Mouse (Mus musculus): Measurements from ENCODE around the gene Btnl4.
"Not testable (repeated sequence)": the region's sequence is repeated elsewhere in the genome, so short reads cannot be mapped to it uniquely, and the experiment has no call there.

The Btnl4 gene

DNA sequence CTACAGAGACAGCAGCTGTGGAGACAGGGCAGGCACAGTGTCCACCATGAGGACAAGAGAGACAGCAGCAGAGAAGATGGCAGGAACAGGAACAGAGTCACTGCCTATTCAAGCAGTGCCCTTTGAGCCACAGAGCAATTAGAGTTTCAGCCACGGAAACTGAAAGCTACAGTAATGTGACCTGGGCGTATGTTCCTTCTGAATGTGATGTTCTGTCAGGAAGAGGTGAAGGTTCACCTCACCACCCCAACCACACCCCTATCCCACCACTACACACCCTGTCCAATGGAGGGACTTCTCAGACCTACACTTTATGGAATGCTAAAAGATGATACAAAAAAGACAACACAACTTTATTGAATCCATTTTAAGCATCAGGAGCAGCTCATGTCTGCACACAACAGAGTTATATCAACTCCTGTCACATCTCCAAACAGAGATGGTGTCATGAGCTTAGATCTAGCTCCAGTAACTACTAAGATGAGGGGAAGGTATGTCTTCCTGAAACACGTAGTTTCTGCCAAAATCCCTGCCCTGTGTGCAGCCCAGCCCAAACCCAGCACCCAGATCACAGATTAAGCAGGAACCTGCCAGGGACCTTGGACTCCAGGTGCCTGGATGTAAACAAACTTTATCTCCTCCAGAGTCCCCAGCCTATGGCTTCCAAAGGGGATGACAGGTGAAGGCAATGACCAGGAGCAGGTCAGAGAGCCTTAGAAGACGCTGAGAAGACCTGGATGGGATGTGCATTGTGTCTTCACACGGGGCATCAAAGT lies at the start of gene Btnl4:
Btnl4 (minus strand) TSS at position 81 of the 776 bp plus-strand sequence.
- DNase-seq (ENCODE audit: extremely low spot score, low read depth, low spot score) = not testable (repeated sequence)

DNA sequence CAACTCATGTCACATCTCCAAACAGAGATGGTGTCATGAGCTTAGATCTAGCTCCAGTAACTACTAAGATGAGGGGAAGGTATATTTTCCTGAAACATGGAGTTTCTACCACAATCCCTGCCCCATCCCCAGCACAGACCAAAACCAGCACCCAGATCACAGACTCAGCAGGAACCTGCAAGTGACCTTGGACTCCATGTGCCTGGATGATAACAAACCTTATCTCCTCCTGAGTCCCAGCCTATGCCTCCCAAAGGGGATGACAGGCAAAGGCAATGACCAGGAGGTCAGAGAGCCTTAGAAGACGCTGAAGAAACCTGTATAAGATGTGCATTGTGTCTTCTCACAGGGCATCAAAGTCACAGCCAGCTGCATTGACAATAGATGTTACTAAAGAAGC lies 41.9 kb upstream of the Btnl4 start:
- DNase-seq (ENCODE audit: extremely low spot score, low read depth, low spot score) = no peak

DNA sequence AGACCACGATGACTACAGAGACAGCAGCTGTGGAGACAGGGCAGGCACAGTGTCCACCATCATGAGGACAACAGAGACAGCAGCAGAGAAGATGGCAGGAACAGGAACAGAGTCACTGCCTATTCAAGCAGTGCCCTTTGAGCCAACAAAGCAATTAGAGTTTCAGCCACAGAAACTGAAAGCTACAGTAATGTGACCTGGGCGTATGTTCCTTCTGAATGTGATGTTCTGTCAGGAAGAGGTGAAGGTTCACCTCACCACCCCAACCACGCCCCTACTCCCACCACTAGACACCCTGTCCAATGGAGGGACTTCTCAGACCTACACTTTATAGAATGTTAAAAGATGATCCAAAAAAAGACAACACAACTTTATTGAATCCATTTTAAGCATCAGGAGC lies 41.5 kb upstream of the Btnl4 start:
- not testable (repeated sequence) for DNase-seq (ENCODE audit: extremely low spot score, low read depth, low spot score)

DNA sequence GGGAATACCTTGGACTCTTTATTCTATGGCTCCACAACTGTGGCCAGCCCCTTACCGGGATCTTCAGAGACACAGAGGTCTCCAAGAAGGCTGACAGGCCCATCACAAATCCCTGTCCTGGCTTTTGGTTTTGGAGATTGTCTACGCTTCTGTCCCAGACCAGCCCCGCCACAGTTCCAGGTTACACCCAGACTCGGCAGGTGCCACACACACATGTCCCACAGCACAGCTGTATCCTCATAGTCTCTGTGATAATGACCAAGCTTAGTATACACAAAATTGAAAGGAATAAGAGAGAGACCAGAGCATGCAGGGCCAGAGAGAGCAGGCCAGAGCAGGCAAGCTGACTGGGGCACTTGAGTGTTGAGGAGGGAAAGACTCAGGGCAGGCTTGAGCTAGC lies 40.7 kb upstream of the Btnl4 start:
- DNase-seq (ENCODE audit: extremely low spot score, low read depth, low spot score) = no peak

DNA sequence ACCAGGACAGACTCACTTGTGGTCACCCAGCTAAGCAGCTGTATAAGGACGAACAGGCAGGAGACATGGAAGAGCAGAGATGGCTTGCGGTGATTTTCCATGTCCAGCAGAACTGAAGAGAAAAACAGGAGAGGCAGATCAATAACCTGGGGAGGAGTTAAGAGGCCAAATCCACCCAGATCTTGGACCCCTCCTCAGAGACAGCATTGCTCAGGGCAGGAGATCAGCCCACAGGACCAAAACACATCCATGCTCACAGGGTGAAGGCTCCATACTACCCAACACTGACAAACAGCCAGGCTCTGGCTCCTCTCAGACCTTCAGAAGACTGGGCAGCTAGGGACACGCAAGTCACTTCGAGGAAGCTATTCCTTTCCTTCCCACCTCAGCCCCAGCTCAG lies 40.1 kb upstream of the Btnl4 start, which contains the start of gene Btnl6:
Btnl6 (minus strand) TSS at position 101 of the 400 bp plus-strand sequence.
- DNase-seq (ENCODE audit: extremely low spot score, low read depth, low spot score) = no peak

DNA sequence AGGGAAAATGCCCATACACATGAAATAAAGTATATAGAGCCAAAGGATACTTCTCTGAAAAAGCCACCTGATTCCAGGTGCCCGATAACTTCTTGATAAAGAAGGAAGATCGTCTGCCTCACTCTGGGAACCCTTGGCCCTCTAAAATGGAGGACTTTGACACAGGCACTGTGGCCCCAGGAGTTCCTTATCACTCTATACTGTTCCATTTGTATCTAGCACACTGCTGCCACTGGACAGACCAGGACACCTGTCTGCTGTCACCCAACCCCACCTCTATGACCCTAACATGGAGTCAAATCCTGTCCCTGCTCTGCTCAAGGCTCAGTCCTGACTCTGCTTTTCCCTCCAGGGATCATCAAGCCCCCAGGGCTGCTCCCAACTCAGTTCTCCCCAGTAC lies 39.4 kb upstream of the Btnl4 start:
- no peak for DNase-seq (ENCODE audit: extremely low spot score, low read depth, low spot score)

DNA sequence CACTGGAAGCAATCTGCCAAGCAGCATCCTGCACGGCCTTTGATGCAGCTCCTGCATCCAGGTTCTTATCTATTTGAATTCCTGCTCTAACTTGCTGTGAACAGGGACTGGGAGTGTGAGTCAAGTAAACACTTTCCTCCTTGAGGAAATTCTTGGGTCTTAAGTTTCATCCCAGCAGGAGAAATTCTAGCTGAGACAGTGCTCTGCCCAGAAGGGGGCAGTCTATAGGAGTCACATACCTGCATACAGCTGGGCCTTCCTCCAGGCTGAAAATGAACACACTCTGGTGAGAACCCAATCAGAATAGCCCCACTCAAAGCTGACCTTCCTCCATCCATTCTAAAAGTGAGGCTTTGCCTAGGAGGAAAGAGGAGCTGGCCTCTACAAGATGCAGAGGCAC lies 34.6 kb upstream of the Btnl4 start:
- DNase-seq (ENCODE audit: extremely low spot score, low read depth, low spot score) = not testable (repeated sequence)

DNA sequence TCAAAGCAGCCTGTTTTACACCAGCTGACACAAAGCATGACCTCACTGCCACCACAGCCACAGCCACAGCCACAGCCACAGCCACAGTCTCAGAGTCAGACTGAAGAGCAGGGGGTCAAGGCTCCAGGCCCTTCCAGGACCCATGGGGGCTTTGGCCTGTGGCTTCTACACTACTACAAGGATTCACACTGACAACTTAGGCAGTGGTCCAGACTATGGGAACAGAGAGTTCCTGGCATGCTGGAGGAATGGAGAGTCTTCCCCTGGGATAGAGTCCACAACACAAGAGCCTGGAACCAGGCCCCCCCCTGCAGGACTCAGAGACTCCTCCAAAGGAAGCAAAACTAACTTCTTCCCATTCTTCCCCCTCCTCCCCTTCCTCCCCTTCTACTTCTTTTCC lies 30.5 kb upstream of the Btnl4 start:
- DNase-seq (ENCODE audit: extremely low spot score, low read depth, low spot score) = no peak

DNA sequence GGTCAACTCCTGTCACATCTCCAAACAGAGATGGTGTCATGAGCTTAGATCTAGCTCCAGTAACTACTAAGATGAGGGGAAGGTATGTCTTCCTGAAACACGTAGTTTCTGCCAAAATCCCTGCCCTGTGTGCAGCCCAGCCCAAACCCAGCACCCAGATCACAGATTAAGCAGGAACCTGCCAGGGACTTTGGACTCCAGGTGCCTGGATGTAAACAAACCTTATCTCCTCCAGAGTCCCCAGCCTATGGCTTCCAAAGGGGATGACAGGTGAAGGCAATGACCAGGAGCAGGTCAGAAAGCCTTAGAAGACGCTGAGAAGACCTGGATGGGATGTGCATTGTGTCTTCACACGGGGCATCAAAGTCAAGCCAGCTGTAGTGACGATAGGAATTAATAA lies 20.6 kb upstream of the Btnl4 start:
- not testable (repeated sequence) for DNase-seq (ENCODE audit: extremely low spot score, low read depth, low spot score)

DNA sequence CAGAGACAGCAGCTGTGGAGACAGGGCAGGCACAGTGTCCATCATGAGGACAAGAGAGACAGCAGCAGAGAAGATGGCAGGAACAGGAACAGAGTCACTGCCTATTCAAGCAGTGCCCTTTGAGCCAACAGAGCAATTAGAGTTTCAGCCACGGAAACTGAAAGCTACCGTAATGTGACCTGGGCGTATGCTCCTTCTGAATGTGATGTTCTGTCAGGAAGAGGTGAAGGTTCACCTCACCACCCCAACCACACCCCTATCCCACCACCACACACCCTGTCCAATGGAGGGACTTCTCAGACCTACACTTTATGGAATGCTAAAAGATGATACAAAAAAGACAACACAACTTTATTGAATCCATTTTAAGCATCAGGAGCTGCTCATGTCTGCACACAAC lies 20.2 kb upstream of the Btnl4 start:
- DNase-seq (ENCODE audit: extremely low spot score, low read depth, low spot score) = not testable (repeated sequence)

DNA sequence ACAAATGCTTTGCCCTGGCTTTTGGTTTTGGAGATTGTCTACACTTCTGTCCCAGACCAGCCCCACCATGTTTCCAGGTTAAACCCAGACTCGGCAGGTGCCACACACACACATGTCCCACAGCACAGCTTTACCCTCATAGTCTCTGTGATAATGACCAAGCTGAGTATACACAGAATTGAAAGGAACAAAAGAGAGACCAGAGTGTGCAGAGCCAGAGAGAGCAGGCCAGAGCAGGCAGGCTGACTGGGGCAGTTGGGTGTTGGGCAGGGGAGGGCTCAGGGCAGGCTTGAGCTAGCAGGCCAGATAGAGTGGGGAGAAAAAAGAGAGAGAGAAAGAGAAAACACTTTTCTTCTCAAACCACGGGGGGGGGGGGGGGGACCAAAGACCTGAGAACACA lies 19.4 kb upstream of the Btnl4 start:
- DNase-seq (ENCODE audit: extremely low spot score, low read depth, low spot score) = no peak

DNA sequence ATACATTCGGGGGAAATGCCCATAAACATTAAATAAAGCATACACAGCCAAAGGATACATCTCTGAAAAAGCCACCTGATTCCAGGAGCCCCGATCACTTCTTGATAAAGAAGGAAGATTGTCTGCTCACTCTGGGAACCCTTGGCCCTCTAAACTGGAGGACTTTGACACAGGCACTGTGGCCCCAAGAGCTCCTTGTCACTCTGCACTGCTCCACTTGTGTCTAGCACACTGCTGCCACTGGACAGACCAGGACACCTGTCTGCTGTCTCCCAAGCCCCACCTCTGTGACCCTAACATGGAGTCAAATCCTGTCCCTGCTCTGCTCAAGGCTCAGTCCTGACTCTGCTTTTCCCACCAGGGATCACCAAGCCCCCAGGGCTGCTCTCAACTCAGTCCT lies 18.0 kb upstream of the Btnl4 start:
- not testable (repeated sequence) for DNase-seq (ENCODE audit: extremely low spot score, low read depth, low spot score)

DNA sequence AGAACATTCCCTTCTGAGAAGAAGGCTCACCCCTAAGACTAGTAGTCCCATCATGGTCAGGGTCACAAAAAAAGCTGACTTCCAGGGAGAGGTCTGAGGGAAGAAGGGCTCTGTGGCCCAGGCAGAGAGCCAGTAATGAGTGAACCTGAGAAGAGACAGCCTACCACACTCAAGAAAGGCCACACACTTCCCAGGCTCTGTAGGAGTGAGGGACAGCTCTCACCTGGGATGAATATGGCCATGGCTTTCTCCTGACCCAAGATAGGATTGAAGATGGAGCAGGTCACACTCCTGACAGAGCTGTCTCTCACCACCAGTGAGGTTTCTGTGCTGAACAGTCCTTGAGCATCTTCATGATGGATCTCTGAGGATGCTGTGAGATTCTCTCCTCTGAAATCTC lies 15.7 kb upstream of the Btnl4 start:
- no peak for DNase-seq (ENCODE audit: extremely low spot score, low read depth, low spot score)

DNA sequence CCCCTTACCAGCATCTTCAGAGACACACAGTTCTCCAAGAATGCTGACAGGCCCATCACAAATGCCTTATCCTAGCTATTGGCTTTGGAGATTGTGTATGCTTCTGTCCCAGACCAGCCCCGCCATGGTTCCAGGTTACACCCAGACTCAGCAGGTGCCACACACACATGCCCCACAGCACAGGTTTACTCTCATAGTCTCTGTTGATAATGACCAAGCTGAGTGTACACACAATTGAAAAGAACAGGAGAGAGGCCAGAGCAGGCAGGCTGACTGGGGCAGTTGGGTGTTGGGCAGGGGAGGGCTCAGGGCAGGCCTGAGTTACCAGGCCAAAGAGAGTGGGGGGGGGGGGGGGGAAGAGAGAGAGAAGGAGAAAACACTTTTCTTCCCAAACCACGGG lies 691 bp downstream of the Btnl4 start:
- no peak for DNase-seq (ENCODE audit: extremely low spot score, low read depth, low spot score)

DNA sequence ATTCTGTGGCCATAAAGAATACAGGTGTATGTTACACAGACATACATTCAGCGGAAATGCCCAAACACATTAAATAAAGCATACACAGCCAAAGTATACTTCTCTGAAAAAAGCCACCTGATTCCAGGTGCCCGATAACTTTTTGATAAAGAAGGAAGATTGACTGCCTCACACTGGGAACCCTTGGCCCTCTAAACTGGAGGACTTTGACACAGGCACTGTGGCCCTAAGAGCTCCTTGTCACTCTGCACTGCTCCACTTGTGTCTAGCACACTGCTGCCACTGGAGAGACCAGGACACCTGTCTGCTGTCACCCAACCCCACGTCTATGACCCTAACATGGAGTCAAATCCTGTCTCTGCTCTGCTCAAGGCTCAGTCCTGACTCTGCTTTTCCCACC lies 2.1 kb downstream of the Btnl4 start:
- no peak for DNase-seq (ENCODE audit: extremely low spot score, low read depth, low spot score)

DNA sequence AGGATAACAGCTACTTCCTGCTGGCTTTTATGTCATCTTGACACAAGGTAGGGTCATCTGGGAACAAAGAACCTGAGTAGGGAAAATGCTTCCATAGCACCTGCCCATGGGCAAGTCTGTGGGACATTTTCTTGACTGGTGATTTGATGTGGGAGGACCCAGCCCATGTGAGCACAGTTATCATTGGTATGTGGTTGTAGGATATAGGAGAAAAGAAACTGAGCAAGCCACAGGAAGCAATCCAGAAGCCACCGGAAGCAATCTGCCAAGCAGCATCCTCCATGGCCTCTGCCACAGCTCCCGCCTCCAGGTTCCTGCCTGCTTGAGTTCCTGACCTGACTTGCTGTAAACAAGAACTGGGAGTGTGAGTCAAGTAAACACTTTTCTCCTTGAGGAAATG lies 6.6 kb downstream of the Btnl4 start:
- no peak for DNase-seq (ENCODE audit: extremely low spot score, low read depth, low spot score)

DNA sequence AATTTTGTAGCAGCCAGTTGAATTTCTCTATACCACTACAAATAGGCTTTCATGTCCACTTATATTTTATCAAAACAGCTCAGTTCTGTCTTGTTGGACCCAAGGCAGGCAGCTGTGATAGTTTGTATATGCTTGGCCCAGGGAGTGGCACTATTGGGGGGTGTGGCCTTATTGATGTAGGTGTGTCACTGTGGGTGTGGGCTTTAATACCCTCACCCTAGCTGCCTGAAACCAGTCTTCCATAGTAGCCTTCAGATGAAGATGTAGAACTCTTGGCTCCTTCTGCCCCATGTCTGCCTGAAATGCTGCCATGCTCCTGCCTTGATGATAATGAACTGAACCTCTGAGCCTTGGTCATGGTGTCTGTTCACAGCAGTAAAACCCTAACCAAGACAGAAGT lies 11.2 kb downstream of the Btnl4 start:
- DNase-seq (ENCODE audit: extremely low spot score, low read depth, low spot score) = not testable (repeated sequence)

DNA sequence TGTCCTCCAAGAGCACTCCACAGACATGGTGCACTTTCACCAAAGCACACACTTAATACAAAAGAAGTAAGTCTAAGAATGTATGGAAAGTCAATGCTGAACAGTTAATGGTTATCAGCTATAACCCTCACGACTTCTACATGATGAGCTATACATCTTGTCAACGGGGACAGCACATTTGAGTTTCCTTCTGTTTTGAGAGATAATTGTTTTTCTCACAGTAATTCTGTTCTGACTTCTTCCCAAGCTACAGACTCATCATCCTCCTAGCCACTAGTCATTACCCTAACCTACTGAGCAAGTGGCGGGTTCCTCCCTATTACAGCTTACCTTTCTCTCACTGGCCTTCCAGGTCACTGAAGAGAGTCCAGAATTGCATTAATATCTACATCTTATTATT lies 17.9 kb downstream of the Btnl4 start:
- DNase-seq (ENCODE audit: extremely low spot score, low read depth, low spot score) = no peak

DNA sequence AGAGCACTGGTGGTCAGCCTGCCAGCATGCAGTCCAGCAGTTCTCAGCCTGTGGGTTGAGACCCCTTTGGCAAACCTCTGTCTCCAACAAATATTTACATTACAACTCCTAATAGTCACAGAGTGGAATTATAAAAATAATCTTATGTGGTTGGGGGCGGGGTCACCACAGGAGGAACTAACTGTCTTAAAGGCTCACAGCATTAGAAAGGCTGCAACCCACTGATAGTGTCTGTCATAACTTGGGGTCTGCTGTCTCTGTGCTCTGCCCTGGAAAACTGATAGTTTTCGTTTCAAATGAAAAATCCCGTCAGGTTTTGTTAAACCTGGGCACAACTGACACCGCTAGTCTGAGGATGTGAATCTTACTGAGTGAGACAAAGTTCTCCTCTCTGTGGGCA lies 19.4 kb downstream of the Btnl4 start:
- no peak for DNase-seq (ENCODE audit: extremely low spot score, low read depth, low spot score)

DNA sequence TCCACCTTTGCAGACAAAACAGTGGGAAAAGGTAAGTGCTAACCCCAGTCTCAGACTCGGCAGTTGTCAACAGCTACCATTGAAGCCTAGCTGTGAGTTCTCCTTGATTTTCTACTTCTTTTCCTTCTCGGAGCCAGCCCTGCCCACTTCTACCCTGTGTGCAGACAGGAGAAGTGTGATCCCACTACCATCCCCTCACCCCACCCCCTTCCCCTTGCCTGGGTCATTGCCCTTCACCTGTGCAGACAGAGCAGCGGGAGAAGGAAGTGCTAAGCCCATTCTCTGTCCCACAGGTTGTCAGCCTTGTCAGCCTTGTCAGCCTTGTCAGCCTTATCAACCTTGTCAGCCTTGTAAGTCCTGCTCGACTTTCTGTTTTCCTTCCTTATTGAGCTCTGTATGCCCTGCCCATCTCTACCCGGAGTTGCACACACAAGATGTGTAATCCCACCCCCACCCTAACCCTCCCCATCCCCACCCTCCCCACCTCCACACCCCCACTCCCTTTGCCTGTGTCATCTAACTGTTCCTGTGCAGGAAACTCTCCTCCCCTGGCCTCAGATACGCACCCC lies 28.6 kb downstream of the Btnl4 start:
- no peak for DNase-seq (ENCODE audit: extremely low spot score, low read depth, low spot score)

DNA sequence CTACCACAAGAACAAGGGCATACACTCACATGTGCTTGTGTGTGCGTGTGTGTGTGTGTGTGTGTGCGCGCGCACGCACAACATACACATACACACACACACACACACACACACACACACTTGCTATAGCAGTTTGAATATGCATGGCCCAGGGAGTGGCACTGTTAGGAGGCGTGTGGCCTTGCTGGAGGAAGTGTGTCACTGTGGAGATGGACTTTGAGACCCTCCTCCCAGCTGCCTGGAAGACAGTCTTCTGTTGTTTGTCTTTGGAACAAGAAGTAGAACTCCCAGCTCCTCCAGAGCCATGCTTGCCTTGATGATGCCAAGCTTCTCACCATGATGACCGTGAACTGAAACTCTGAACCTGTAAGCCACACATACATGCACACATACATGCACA lies 35.1 kb downstream of the Btnl4 start:
- DNase-seq (ENCODE audit: extremely low spot score, low read depth, low spot score) = no peak

DNA sequence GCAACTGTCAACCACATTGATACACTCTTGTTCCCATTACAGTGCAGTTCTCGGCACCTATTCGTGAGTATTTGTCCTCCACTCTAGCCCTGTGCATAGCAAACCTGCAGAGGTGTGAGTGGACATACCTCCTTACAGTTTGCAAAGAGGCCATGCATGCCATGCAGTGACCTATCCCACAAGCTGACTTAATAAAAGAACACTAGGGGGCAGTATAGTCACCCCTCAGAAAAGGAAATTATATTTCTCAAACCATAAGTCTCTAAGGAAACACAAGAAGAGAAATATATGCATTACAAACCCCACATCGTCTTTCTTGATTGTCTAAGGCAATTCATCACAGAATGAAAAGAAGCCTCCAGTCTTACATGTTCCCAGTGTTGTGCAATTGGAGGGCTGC lies 37.3 kb downstream of the Btnl4 start:
- peak; percentile 14 for DNase-seq (ENCODE audit: extremely low spot score, low read depth, low spot score)

DNA sequence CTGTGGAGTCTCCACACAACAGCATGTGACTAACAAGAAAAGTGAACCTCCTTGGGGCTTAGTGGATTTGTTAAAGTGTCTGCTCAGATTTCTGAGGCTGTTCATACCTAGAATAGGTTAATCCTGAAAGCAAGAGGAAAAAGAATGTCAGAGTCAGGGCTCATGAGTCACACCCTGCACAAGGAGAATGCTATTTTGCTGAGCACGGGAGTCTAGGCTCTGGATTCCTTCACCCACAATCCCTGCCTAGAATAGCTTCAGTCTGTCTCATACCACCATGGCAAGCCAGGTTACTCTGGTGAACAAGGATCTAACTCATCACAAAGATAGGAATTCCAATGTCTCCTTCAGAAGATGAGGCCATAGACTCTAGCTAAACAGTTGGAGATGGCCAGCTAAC lies 38.5 kb downstream of the Btnl4 start:
- no peak for DNase-seq (ENCODE audit: extremely low spot score, low read depth, low spot score)

All from hindlimb bud, embryonic 11.5 days (tissue).